Mouse (Mus musculus) liver, adult 2 months (tissue): ENCODE measurements around the gene Csf2. TPM values are rescaled to one million over a fixed set of nuclear protein-coding genes. Genes with fewer than 3 reads are reported as not detected.

ENCODE experiments used
- DNase-seq: peaks from one replicate; pipeline ENCODE4 v3.0.0-alpha.2; 2011; ENCODE audit warnings: low read depth, low spot score; ENCODE audit errors: extremely low read depth
- H3K27ac ChIP-seq: fragments of 200-500 bp; replicated peaks from 2 replicates; pipeline ENCODE4 v1.5.1; 2012; ENCODE audit warnings: low read depth, mild to moderate bottlenecking, control low read depth, inconsistent platforms, low read length; ENCODE audit not compliant: insufficient read depth
- H3K27me3 ChIP-seq: fragments of 200-500 bp; 2 replicates; pipeline ENCODE4 v1.6.1; 2012; ENCODE audit warnings: mild to moderate bottlenecking, moderate library complexity, low read length, inconsistent platforms; ENCODE audit not compliant: control insufficient read depth, insufficient read depth
- H3K36me3 ChIP-seq: fragments of 200-500 bp; 2 replicates; pipeline ENCODE4 v1.6.1; 2012; ENCODE audit warnings: low read length, inconsistent platforms; ENCODE audit not compliant: control insufficient read depth, insufficient read depth
- H3K4me1 ChIP-seq: fragments of 200-500 bp; 2 replicates; pipeline ENCODE4 v1.6.1; 2011; ENCODE audit warnings: low read length; ENCODE audit not compliant: control insufficient read depth, insufficient read depth
- H3K4me3 ChIP-seq: fragments of 200-500 bp; 2 replicates; pipeline ENCODE4 v1.5.1; 2011; ENCODE audit warnings: low read depth, mild to moderate bottlenecking, control low read depth, low read length, moderate library complexity; ENCODE audit not compliant: insufficient read depth
- H3K79me2 ChIP-seq: fragments of 200-500 bp; 2 replicates; pipeline ENCODE4 v1.6.1; 2012; ENCODE audit warnings: inconsistent platforms, mild to moderate bottlenecking, low read length, moderate library complexity; ENCODE audit not compliant: control insufficient read depth, insufficient read depth
- H3K9ac ChIP-seq: fragments of 200-500 bp; 2 replicates; pipeline ENCODE4 v1.6.1; 2012; ENCODE audit warnings: low read depth, mild to moderate bottlenecking, control low read depth, inconsistent platforms, low read length
- CTCF ChIP-seq: fragments of 200-500 bp; IDR thresholded peaks from 2 replicates; pipeline ENCODE4 v1.5.1; 2011; ENCODE audit warnings: low read depth, low read length, control low read depth
- POLR2A ChIP-seq: fragments of 200-500 bp; IDR thresholded peaks from 2 replicates; pipeline ENCODE4 v1.6.1; 2011; ENCODE audit warnings: low read length, control low read depth; ENCODE audit not compliant: insufficient read depth; ENCODE audit errors: extremely low read depth
- WGBS: fragments of 180-500 bp; shearing (Covaris S2); methylation state at CpG from one replicate; pipeline ENCODE4 v1.1.7; 2018; 5-methylcytosine and 5-hydroxymethylcytosine counted together
- polyA plus RNA-seq: library from polyadenylated mRNA; depleted of rRNA; stranded (reverse); fragments of >200 nt; gene quantifications from 2 replicates; pipeline ENCODE4 v1.2.3, GENCODE M21; 2012
- total RNA-seq: library from RNA; depleted of rRNA; stranded (reverse); fragments of >200 nt; gene quantifications from 2 replicates; pipeline ENCODE4 v1.2.3, GENCODE M21; 2014

Csf2 gene
- total and polyA plus RNA-seq, 2 experiments = not detected

GRCm38 (mm10) chr11:54293980-54294807 is 44.7 kb upstream of the Csf2 start:
- Histone ChIP-seq H3K4me1 (no peaks in the 10 kb centered on the region), H3K9ac (no peak overlapping the region), H3K36me3 (no peaks in the 10 kb centered on the region), H3K27me3 (no peaks in the 10 kb centered on the region), H3K79me2 (no peaks in the 10 kb centered on the region), H3K27ac (no peak overlapping the region), H3K4me3 (no peak overlapping the region)
- 76% methylated on average over 12 of the region's 12 CpGs for WGBS
- TF ChIP-seq CTCF = no peak
- no peak for TF ChIP-seq POLR2A
- no peak for DNase-seq

- WGBS = 76% methylated on average over 2 of the region's 2 CpGs
- DNase-seq = no peak
- Histone ChIP-seq H3K9ac (no peak overlapping the region), H3K27ac (no peak overlapping the region), H3K4me3 (no peak overlapping the region), H3K4me1 (no peaks in the 10 kb centered on the region), H3K27me3 (no peaks in the 10 kb centered on the region), H3K36me3 (no peaks in the 10 kb centered on the region), H3K79me2 (no peaks in the 10 kb centered on the region)
- TF ChIP-seq POLR2A (no peak), CTCF (no peak)
Observed at GRCm38 (mm10) chr11:54292163-54292562, 42.7 kb upstream of the Csf2 start.

- H3K9ac ChIP-seq = no peak overlapping the region
- H3K4me1 ChIP-seq = no peaks in the 10 kb centered on the region
- no peak for TF ChIP-seq CTCF
- no peak for TF ChIP-seq POLR2A
- 77% methylated on average over 8 of the region's 8 CpGs for WGBS
- H3K27ac ChIP-seq = no peak overlapping the region
- no peaks in the 10 kb centered on the region for H3K27me3 ChIP-seq
- H3K4me3 ChIP-seq = no peak overlapping the region
- no peaks in the 10 kb centered on the region for H3K36me3 ChIP-seq
- no peaks in the 10 kb centered on the region for H3K79me2 ChIP-seq
- DNase-seq = no peak
Observed at GRCm38 (mm10) chr11:54287821-54288453, 38.5 kb upstream of the Csf2 start.

GRCm38 (mm10) chr11:54271437-54271949 is 22.0 kb upstream of the Csf2 start:
- WGBS = 77% methylated on average over 5 of the region's 5 CpGs
- no peak for TF ChIP-seq POLR2A
- no peak for TF ChIP-seq CTCF

GRCm38 (mm10) chr11:54269191-54269896 is 19.9 kb upstream of the Csf2 start:
- H3K79me2 ChIP-seq = no peaks in the 10 kb centered on the region
- H3K27me3 ChIP-seq = no peaks in the 10 kb centered on the region
- no peak overlapping the region for H3K27ac ChIP-seq
- H3K4me3 ChIP-seq = no peak overlapping the region
- no peak overlapping the region for H3K9ac ChIP-seq
- no peaks in the 10 kb centered on the region for H3K4me1 ChIP-seq
- no peak for DNase-seq
- 78% methylated on average over 3 of the region's 3 CpGs for WGBS
- no peaks in the 10 kb centered on the region for H3K36me3 ChIP-seq
- no peak for TF ChIP-seq CTCF
- TF ChIP-seq POLR2A = no peak

More at GRCm38 (mm10) chr11:54271437-54271949, 22.0 kb upstream of the Csf2 start:
- no peak overlapping the region for H3K27ac ChIP-seq
- H3K36me3 ChIP-seq = no peaks in the 10 kb centered on the region
- H3K4me3 ChIP-seq = no peak overlapping the region
- no peaks in the 10 kb centered on the region for H3K79me2 ChIP-seq
- DNase-seq = no peak
- no peaks in the 10 kb centered on the region for H3K4me1 ChIP-seq
- no peak overlapping the region for H3K9ac ChIP-seq
- no peaks in the 10 kb centered on the region for H3K27me3 ChIP-seq
